Mouse (Mus musculus) heart, postnatal 0 days (tissue): ENCODE measurements around the gene Apobec2.

Source experiments
- CTCF ChIP-seq: IDR thresholded peaks from 2 replicates; pipeline ENCODE4 v1.5.1; 2016; ENCODE audit warnings: antibody characterized with exemption, control low read depth, low read depth
- EP300 ChIP-seq: IDR thresholded peaks from 2 replicates; pipeline ENCODE4 v1.6.1; 2016; ENCODE audit warnings: antibody characterized with exemption, low read depth

GRCm38 (mm10) chr17:48376102-48376501, 56.6 kb downstream of the Apobec2 start:
- TF ChIP-seq CTCF (no peak), EP300 (no peak)
